Mouse (Mus musculus) ZHBTc4 (cell line): ENCODE measurements around the gene Lrch1.

Experiments used
- DNase-seq: peaks from one replicate; pipeline ENCODE4 v3.0.0-alpha.2; 2011; ENCODE audit warnings: low read depth, low spot score

Lrch1 gene

GRCm38 (mm10) chr14:74947376-74948013, at the start of gene Lrch1:
Gene Lrch1, minus strand, starts transcription at chr14:74947876.
- DNase-seq = peak; percentile 88

- DNase-seq = no peak
These were observed 49.4 kb upstream of the Lrch1 start for GRCm38 (mm10) chr14:74997041-74997440.

GRCm38 (mm10) chr14:74996556-74996955, 48.9 kb upstream of the Lrch1 start:
- DNase-seq = no peak

GRCm38 (mm10) chr14:74990504-74990903, 42.8 kb upstream of the Lrch1 start:
- DNase-seq = peak; percentile 36

- DNase-seq = no peak
These were observed 42.2 kb upstream of the Lrch1 start for GRCm38 (mm10) chr14:74989909-74990308.

- no peak for DNase-seq
These were observed 41.6 kb upstream of the Lrch1 start for GRCm38 (mm10) chr14:74989322-74989721.

GRCm38 (mm10) chr14:74986527-74986926, 38.9 kb upstream of the Lrch1 start:
- DNase-seq = no peak

GRCm38 (mm10) chr14:74985658-74986057, 38.0 kb upstream of the Lrch1 start:
- DNase-seq = no peak

- no peak for DNase-seq
These were observed 37.2 kb upstream of the Lrch1 start for GRCm38 (mm10) chr14:74984817-74985391.

- no peak for DNase-seq
These were observed 35.4 kb upstream of the Lrch1 start for GRCm38 (mm10) chr14:74983079-74983478.

- no peak for DNase-seq
These were observed 33.3 kb upstream of the Lrch1 start for GRCm38 (mm10) chr14:74981016-74981415.

- DNase-seq = no peak
These were observed 29.3 kb upstream of the Lrch1 start for GRCm38 (mm10) chr14:74976972-74977371.

GRCm38 (mm10) chr14:74974136-74974651, 26.5 kb upstream of the Lrch1 start:
- DNase-seq = peak; percentile 47

GRCm38 (mm10) chr14:74972687-74973086, 25.0 kb upstream of the Lrch1 start:
- no peak for DNase-seq

GRCm38 (mm10) chr14:74972216-74972615, 24.5 kb upstream of the Lrch1 start:
- no peak for DNase-seq

- DNase-seq = no peak
These were observed 15.7 kb upstream of the Lrch1 start for GRCm38 (mm10) chr14:74963402-74963764.

- no peak for DNase-seq
These were observed 15.2 kb upstream of the Lrch1 start for GRCm38 (mm10) chr14:74962713-74963401.

- peak; percentile 43 for DNase-seq
These were observed 12.9 kb upstream of the Lrch1 start for GRCm38 (mm10) chr14:74960568-74960967.

- DNase-seq = no peak
These were observed 9.0 kb upstream of the Lrch1 start for GRCm38 (mm10) chr14:74956702-74957101.

- DNase-seq = no peak
These were observed 8.6 kb upstream of the Lrch1 start for GRCm38 (mm10) chr14:74956234-74956633.

- DNase-seq = peak; percentile 24
These were observed 957 bp upstream of the Lrch1 start for GRCm38 (mm10) chr14:74948426-74949240.

- DNase-seq = no peak
These were observed 329 bp upstream of the Lrch1 start for GRCm38 (mm10) chr14:74948014-74948396.
